Mouse (Mus musculus) liver, embryonic 14.5 days (tissue): ENCODE measurements around the gene Treh.

Experiments used
- CTCF ChIP-seq: IDR thresholded peaks from 2 replicates; pipeline ENCODE4 v1.5.1; 2016; ENCODE audit warnings: antibody characterized with exemption, low read depth, control low read depth
- EP300 ChIP-seq: IDR thresholded peaks from 2 replicates; pipeline ENCODE4 v1.6.1; 2016; ENCODE audit warnings: antibody characterized with exemption, low read depth

DNA sequence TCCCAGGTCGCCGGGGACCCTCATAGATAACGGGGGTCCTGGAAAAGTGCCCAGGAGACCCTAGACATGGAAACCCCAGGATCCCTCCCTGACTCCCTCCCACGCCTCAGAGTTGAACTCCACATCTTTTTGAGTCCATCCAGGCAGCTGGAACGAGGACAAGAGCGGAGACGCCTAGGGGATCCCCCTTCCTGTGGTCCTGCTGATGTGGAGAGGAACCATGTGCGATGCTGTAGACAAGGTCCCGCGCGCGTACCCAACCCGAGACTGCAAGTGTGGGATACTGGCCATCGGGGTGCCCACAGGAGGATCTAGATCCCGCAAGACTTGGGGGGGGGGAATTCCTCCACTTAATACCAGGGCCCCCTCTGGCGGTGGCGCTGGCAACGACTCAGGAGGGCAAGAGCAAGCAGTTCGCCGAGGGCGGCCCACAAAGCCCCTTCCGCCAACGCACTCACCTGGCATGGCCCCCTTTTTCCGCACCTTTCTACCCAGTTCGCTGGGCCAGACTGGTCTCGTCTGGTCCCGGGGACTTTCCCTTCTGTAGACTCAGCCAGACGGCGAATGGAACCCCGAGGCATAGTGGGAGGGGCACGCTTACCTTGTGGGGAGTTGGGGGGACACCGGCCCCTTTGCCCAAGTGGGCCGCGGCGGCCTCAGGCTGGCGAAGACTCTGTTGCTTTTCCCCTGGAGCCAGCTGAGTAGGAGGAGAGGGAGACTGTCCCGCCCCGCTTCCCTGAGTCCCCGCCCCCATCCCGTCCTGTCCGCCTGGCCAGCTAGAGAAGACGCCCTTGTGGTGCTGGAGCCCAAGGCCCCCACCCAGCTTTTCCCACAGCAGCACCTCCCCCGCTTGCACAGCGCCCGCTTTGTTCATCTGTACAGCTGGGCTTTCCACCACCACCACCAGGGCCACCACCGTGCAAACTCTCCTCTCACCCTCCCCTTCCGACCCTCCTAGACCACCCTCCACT is 61.8 kb downstream of the Treh start, which contains the start of gene Phldb1:
- peak; percentile 64 for TF ChIP-seq CTCF
- TF ChIP-seq EP300 = no peak
